Mouse (Mus musculus): ENCODE measurements at regions not wholly inside any gene's neighbourhood (a gene's known extent, or its start where the extent isn't known, plus 50 kb on each side); places are given as distances from the start of the nearest gene placed in this dataset.

DNA sequence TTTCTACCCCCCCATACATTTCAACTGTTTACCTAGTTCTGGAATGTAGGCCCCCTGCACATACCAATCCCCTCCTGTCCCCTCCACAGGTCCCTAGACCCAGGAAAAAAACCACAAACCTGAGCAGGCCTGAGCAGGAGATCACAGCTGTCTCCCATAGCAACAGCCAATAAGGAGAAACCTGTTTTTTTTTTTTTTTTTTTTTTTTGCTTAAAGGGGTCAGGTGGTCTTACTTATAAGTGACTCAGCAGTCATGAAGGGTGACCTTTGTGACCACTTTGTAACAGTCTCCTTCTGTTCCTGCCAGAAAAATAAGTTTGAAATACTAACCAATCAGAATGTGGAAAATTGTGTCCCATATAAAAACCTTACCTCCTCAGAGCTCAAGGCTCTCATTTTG, 299.9 kb upstream of the Camk1g start:
- no peak for ATAC-seq (ENCODE audit: low FRiP score)
- peaks cover 25% of the 10 kb centered on the region for H3K4me1 ChIP-seq
- 0 out of 2 replicates have a peak, but pooled peaks cover 12% of the 10 kb centered on the region for H3K27me3 ChIP-seq

DNA sequence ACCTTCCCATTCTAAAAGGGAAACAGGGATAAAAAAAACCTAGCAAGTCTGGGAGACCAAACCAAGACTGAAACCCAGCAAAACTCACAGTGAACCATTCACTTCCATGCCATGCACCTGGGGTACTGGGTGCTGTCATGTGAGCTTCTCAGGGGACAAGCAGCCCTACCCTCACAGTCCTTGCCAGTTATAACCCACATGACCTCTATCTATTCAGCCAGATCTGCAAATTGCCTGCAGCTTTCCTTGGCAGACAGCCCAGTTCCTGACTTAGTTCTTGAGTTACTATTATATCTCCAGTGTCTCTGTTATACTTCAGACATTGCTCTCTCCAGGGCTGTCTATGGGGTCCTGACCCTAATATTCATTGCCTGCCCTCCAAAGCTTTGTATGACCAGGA, 298.7 kb upstream of the Camk1g start:
- Histone ChIP-seq H3K27me3 (peaks cover 14% of the 10 kb centered on the region; the same call in 1 of the 2 replicates), H3K4me1 (peaks cover 30% of the 10 kb centered on the region), H3K4me3 (replicated peaks) (no peak overlapping the region)

More for the DNA sequence above, 299.9 kb upstream of the Camk1g start:
- Histone ChIP-seq H3K36me3 (replicated peaks) (no peaks in the 10 kb centered on the region), H3K4me2 (no peak overlapping the region), H3K9ac (no peak overlapping the region), H3K4me3 (replicated peaks) (no peak overlapping the region), H3K9me3 (no peaks in the 10 kb centered on the region), H3K27ac (no peak overlapping the region)

DNA sequence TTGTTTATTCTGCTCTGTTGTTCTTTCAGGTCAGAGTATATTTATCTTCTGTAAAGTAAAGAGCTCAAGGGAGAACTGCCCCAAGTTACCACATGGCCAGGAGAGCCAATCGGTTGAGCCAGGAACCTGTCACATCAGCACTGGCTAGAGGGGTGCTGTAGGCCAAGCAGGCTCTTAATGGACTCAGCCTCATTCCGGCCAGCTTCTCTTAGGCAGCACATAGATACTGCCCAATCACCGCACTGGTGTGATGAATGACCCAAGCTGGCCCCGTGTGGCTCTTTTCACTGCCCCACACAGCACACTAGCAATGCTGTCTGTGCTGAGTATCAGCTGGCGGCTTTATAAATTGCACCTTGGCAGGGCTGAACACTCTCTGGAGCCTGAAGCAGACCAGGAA, 295.8 kb upstream of the Camk1g start:
- 51% methylated on average over 5 of the region's 5 CpGs for WGBS
- peaks cover 36% of the 10 kb centered on the region for H3K4me1 ChIP-seq
- no peak overlapping the region for H3K4me2 ChIP-seq
- peaks cover 17% of the 10 kb centered on the region; the same call in 1 of the 2 replicates for H3K27me3 ChIP-seq
- H3K4me3 ChIP-seq (replicated peaks), result no peak overlapping the region
- no peaks in the 10 kb centered on the region for H3K36me3 ChIP-seq (replicated peaks)
- no peak overlapping the region for H3K9ac ChIP-seq
- no peaks in the 10 kb centered on the region for H3K9me3 ChIP-seq
- ATAC-seq (ENCODE audit: low FRiP score), result no peak
- H3K27ac ChIP-seq, result no peak overlapping the region

More for the DNA sequence above, 298.7 kb upstream of the Camk1g start:
- Histone ChIP-seq H3K4me2 (no peak overlapping the region), H3K36me3 (replicated peaks) (no peaks in the 10 kb centered on the region), H3K9me3 (no peaks in the 10 kb centered on the region), H3K27ac (no peak overlapping the region), H3K9ac (no peak overlapping the region)
- ATAC-seq (ENCODE audit: low FRiP score), result no peak

DNA sequence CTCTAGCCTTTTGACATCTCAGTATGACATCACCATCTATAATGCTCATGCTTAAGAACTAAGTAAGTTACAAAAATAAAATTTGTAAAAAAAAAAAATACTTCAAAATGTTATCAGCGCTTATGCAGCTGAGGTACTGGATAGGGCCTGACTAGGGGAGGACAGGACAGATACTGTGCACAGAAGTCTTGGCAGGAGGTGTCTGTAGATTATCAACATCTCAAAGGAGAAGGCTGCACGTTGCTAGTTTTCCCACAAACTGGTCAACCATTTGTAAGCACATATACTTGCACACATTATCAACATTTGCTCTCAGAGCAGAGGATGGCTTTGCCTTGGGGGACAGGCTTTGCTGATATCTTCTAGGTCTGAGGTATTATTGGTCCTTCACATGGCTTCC, 294.5 kb upstream of the Camk1g start:
- no peak overlapping the region for H3K4me2 ChIP-seq
- no peaks in the 10 kb centered on the region for H3K36me3 ChIP-seq (replicated peaks)
- H3K27ac ChIP-seq, result no peak overlapping the region
- H3K27me3 ChIP-seq, result peaks cover 17% of the 10 kb centered on the region; the same call in 1 of the 2 replicates
- no peak for ATAC-seq (ENCODE audit: low FRiP score)
- H3K4me3 ChIP-seq (replicated peaks), result no peak overlapping the region
- no peak overlapping the region for H3K9ac ChIP-seq
- WGBS, result 87% methylated on average over 2 of the region's 2 CpGs
- H3K9me3 ChIP-seq, result no peaks in the 10 kb centered on the region
- H3K4me1 ChIP-seq, result peaks cover 36% of the 10 kb centered on the region

DNA sequence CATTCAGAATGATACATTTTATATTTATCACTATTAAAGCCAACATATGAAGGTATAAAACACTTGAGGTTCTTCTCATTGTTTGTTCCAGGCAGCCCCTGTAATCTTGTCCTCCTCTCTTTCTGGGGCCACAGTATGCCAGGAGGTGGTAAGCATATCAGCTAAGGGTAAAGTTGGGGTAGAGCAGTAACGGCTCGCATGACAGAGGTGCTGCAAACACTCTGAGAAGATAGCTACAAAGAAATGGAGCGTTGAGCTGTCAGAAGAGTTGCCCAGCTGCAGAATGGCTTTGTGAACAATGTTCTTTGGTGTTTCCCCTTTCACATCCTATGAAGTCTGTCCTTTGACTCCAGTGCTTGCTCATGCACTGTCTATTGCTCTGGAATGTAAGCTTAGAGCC, 293.5 kb upstream of the Camk1g start:
- H3K9me3 ChIP-seq, result no peaks in the 10 kb centered on the region
- H3K4me1 ChIP-seq, result peaks cover 36% of the 10 kb centered on the region
- H3K9ac ChIP-seq, result no peak overlapping the region
- no peak overlapping the region for H3K4me2 ChIP-seq
- no peak for ATAC-seq (ENCODE audit: low FRiP score)
- no peak overlapping the region for H3K27ac ChIP-seq
- WGBS, result 88% methylated on average over 3 of the region's 3 CpGs
- H3K36me3 ChIP-seq (replicated peaks), result no peaks in the 10 kb centered on the region
- H3K27me3 ChIP-seq, result peaks cover 17% of the 10 kb centered on the region; the same call in 1 of the 2 replicates
- no peak overlapping the region for H3K4me3 ChIP-seq (replicated peaks)

DNA sequence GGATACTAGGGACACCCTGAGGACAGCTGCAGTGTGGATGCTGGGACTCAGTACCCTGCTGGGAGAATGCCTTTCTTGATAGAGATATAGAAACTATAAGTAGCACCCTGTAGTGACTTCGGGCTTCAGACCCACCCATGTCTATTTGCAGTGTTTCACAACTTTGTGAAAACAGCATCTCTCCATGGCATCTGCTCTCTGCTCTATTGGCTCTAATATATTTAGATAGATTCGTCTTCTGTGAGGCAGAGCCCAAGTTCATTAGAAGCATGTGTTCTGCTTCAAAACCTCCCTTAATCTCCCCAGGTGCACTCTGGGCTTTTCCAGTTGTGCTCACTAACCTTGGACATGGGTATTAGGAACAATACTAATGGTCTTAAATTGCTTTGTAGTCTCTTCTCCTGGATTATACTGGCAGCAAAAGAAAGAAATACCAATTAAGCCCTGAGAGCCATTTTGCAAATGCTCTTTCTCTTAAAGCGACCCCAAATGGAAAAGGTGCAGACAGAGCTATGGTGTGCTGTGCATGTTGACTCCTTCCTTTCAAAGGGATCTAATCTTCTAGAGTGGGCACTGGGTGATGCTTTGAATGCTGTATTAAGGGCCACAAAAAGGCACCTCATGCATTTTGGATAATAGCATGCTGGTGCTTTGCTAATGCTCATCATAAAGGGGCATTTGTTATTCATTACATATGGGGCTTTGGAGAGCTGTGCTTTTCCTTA, 292.2 kb upstream of the Camk1g start:
- 24% methylated on average over 3 of the region's 3 CpGs for WGBS
- Histone ChIP-seq H3K27me3 (peaks cover 13% of the 10 kb centered on the region; the same call in 1 of the 2 replicates), H3K4me3 (replicated peaks) (no peak overlapping the region), H3K9me3 (no peaks in the 10 kb centered on the region), H3K4me2 (no peak overlapping the region), H3K27ac (peak overlapping the region; percentile 38), H3K4me1 (peaks cover 36% of the 10 kb centered on the region), H3K9ac (no peak overlapping the region), H3K36me3 (replicated peaks) (no peaks in the 10 kb centered on the region)
- ATAC-seq (ENCODE audit: low FRiP score), result no peak

DNA sequence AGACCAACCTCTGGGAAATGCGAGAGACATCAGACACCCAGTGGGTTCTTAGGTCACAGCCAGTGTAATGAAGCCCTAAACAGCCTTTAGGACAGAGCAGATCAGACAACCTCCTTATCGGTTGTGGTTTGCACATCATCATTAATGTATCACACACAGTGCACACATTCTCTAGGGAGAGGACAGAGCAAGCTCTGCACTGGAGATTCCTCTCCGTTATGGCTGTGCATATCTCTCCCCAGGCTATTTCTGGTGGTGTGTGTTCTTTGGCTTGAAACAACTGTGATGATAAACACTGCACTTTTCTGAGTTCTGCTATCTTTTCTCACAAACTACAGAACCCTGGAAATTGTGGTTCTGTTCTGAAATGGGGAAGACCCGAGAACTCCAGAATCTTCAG, 291.3 kb upstream of the Camk1g start:
- Histone ChIP-seq H3K36me3 (replicated peaks) (no peaks in the 10 kb centered on the region), H3K27ac (no peak overlapping the region), H3K9me3 (no peaks in the 10 kb centered on the region), H3K4me3 (replicated peaks) (no peak overlapping the region), H3K4me1 (peaks cover 36% of the 10 kb centered on the region), H3K27me3 (peaks cover 11% of the 10 kb centered on the region; the same call in 1 of the 2 replicates), H3K9ac (no peak overlapping the region), H3K4me2 (no peak overlapping the region)
- ATAC-seq (ENCODE audit: low FRiP score), result no peak
- WGBS, result 82% methylated on average over 4 of the region's 4 CpGs

DNA sequence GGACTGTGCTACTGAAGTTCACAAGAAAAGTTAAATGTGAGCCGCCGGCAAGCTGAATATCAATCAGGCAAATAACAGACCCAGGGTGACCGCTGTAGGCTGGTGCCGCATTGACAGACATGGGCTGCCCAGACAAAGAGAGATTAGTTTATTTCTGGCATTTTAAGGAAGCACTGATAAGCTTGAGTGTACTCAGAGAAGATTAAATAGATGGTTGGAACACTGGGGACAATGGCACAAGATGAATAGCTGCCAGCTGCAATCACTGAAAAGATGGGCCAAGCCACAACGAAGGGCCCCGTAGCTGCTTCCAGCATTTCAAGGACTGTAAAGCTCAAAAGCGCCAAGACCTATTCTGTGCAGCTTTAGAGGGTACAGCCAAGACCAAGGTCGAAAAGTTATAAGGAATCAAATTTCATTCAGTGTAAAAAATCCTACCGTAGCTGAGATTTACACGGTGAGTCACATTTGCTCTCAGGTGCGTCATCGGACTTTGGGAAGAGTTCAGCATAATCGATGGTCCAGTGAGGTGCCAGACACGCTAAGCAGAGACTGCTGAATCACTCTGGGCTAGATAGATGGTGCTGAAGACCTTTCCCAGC, 285.1 kb upstream of the Camk1g start:
- ATAC-seq (ENCODE audit: low FRiP score), result 0 out of 2 replicates have a peak, but pooled peaks have one; percentile 41

DNA sequence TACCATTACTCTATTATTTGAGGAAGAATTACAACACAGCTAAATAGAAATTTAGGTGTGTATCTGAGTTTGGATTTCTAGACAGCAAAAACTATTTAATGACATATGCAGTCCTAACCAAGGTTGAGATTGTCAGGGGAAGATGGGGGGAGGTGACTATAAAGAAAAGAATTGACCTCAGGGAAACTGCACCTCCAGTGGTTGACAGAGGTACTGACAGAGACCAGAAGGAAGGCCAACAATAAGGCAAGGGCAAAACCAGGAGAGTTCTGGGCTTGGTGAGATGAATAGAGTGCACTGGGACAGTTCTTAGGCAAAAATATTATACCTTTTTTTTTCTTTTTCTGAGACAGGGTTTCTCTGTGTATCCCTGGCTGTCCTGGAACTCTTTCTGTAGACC, 280.2 kb upstream of the Camk1g start:
- Histone ChIP-seq H3K9me3 (no peaks in the 10 kb centered on the region), H3K9ac (no peak overlapping the region), H3K4me2 (no peak overlapping the region), H3K4me1 (peaks cover 7% of the 10 kb centered on the region; the same call in 1 of the 2 replicates), H3K36me3 (replicated peaks) (no peaks in the 10 kb centered on the region), H3K4me3 (replicated peaks) (no peak overlapping the region), H3K27me3 (no peaks in the 10 kb centered on the region), H3K27ac (no peak overlapping the region)
- ATAC-seq (ENCODE audit: low FRiP score), result no peak

More for the DNA sequence above, 285.1 kb upstream of the Camk1g start:
- no peak overlapping the region for H3K4me2 ChIP-seq
- H3K9me3 ChIP-seq, result no peaks in the 10 kb centered on the region
- H3K4me1 ChIP-seq, result peaks cover 3% of the 10 kb centered on the region; the same call in 1 of the 2 replicates
- H3K27me3 ChIP-seq, result no peaks in the 10 kb centered on the region
- H3K9ac ChIP-seq, result no peak overlapping the region
- WGBS, result 66% methylated on average over 14 of the region's 14 CpGs
- no peaks in the 10 kb centered on the region for H3K36me3 ChIP-seq (replicated peaks)
- H3K27ac ChIP-seq, result no peak overlapping the region
- H3K4me3 ChIP-seq (replicated peaks), result no peak overlapping the region

DNA sequence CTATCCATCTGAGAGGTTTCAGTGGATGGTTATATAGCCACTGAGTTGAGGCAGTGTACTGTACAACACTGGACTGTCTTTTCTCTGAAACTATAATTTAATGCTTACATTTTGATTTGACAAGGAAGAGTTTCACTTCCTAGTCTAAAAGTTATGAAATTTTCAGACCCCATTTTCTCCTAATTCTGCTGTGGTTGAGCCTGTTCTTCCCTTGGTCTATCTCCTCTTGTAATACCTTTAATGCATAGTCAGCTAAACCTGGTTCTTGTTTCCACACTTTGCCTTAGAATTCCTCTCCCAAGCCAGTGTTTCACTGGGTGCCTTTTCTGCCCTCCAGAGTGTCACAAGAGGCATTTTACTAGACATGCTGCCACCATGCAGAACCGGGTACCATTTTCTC, 279.3 kb upstream of the Camk1g start:
- H3K27me3 ChIP-seq, result no peaks in the 10 kb centered on the region
- no peak for ATAC-seq (ENCODE audit: low FRiP score)
- no peak overlapping the region for H3K9ac ChIP-seq
- H3K4me3 ChIP-seq (replicated peaks), result no peak overlapping the region
- no peaks in the 10 kb centered on the region for H3K9me3 ChIP-seq
- 93% methylated on average over 1 of the region's 1 CpGs for WGBS
- no peak overlapping the region for H3K4me2 ChIP-seq
- H3K27ac ChIP-seq, result no peak overlapping the region
- H3K4me1 ChIP-seq, result peaks cover 5% of the 10 kb centered on the region; the same call in 1 of the 2 replicates
- H3K36me3 ChIP-seq (replicated peaks), result no peaks in the 10 kb centered on the region

DNA sequence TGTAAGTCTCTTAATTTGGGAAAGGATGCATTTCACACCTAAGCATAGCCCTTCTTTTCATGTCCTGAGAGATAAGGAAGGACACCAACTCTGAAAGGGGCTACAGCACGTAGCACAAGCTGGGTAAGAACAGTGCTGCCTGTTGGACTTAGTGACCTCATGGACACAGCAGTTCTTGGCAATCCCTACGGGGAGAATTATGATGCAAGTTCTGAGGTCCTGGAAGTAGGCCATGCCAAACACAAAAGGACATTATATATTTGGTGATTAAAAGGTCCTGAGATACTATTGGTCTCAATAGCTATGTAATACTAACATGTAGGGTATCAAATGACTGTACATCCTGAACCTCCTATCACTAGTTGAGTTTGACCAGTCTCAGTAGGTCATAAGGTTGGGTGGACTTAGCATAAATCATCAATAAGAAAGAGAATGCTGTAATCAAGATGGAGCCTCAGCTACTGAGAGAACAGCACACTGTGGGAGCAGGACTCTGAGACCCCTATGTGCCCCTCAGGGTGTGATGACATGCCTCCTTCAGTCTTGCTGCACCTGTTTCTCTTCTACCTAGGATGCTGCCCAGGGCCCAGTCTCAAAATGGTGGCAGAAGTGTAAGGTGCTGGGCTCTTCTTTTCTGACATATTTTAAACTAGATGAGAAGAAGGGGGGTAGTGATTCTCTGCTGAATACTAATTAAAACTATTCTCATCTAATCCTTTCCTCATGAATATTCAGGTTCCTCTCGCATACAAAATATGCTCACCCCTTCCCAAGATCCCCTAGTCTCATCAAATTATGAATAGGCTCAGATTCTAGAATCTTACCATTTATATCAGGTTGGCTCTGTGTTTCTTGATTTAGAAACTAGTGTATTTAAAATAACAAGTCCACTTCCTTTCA, 277.5 kb upstream of the Camk1g start:
- 62% methylated on average over 3 of the region's 3 CpGs for WGBS
- 0 out of 2 replicates have a peak, but pooled peaks have one; percentile 33 for ATAC-seq (ENCODE audit: low FRiP score)
- no peaks in the 10 kb centered on the region for H3K36me3 ChIP-seq (replicated peaks)
- H3K4me3 ChIP-seq (replicated peaks), result no peak overlapping the region
- H3K9me3 ChIP-seq, result no peaks in the 10 kb centered on the region
- no peak overlapping the region for H3K9ac ChIP-seq
- H3K4me1 ChIP-seq, result peaks cover 5% of the 10 kb centered on the region; the same call in 1 of the 2 replicates
- no peak overlapping the region for H3K27ac ChIP-seq
- no peaks in the 10 kb centered on the region for H3K27me3 ChIP-seq
- H3K4me2 ChIP-seq, result no peak overlapping the region

DNA sequence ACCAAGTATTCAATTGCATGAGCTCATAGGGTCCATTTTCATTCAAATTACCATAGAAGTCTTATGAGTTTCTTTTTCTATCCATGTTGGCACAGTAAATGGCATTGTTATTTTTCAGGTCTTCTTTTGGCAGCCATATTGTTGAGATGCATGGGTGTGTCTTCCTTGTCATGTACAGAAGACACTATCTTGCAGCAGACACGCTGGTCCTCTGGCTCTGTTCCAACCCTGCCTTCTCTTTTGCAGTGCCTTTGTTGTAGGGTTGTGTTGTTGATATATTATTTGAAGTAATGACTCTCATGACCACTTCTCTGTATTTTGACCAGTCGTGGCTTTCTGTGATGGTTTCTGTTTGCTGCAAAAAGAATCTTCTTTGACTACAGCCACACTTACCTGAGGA, 274.4 kb upstream of the Camk1g start:
- no peaks in the 10 kb centered on the region; the same call in 1 of the 2 replicates for H3K27me3 ChIP-seq
- H3K9me3 ChIP-seq, result no peaks in the 10 kb centered on the region
- H3K4me2 ChIP-seq, result no peak overlapping the region
- no peak for ATAC-seq (ENCODE audit: low FRiP score)
- peaks cover 5% of the 10 kb centered on the region; the same call in 1 of the 2 replicates for H3K4me1 ChIP-seq
- no peak overlapping the region for H3K4me3 ChIP-seq (replicated peaks)
- H3K36me3 ChIP-seq (replicated peaks), result no peaks in the 10 kb centered on the region
- no peak overlapping the region for H3K27ac ChIP-seq
- WGBS, result 92% methylated on average over 2 of the region's 2 CpGs
- H3K9ac ChIP-seq, result no peak overlapping the region

All from forebrain, embryonic 12.5 days (tissue).